Mouse (Mus musculus) heart, embryonic 13.5 days (tissue): ENCODE results near the gene Degs2. TPM values are rescaled to one million over a fixed set of nuclear protein-coding genes. Genes with fewer than 3 reads are reported as not detected.

Experiments used
- ATAC-seq: fragments of 200-750 bp; cut with Nextera tagmentation; 2 replicates; pipeline ENCODE4 v1.8.0; 2017; ENCODE audit warnings: moderate TSS enrichment; ENCODE audit not compliant: insufficient number of reproducible peaks, low FRiP score, low TSS enrichment; ENCODE audit errors: extremely low read depth
- H3K27ac ChIP-seq: fragments of 300-500 bp; sonication (generic); replicated peaks from 2 replicates; pipeline ENCODE4 v1.5.1; 2015; ENCODE audit warnings: moderate library complexity, mild to moderate bottlenecking, inconsistent platforms
- H3K27me3 ChIP-seq: fragments of 300-500 bp; sonication (generic); replicated peaks from 2 replicates; pipeline ENCODE4 v1.6.1; 2015; ENCODE audit warnings: mild to moderate bottlenecking, inconsistent platforms
- H3K36me3 ChIP-seq: fragments of 300-500 bp; sonication (generic); 2 replicates; pipeline ENCODE4 v1.6.1; 2015; ENCODE audit warnings: mild to moderate bottlenecking, inconsistent platforms
- H3K4me1 ChIP-seq: fragments of 300-500 bp; sonication (generic); 2 replicates; pipeline ENCODE4 v1.6.1; 2015; ENCODE audit warnings: inconsistent platforms
- H3K4me2 ChIP-seq: fragments of 300-500 bp; sonication (generic); 2 replicates; pipeline ENCODE4 v1.6.1; 2015; ENCODE audit warnings: inconsistent platforms, mild to moderate bottlenecking, moderate library complexity
- H3K4me3 ChIP-seq: fragments of 300-500 bp; sonication (generic); 2 replicates; pipeline ENCODE4 v1.5.1; 2015; ENCODE audit warnings: moderate library complexity, mild to moderate bottlenecking, inconsistent platforms
- H3K9ac ChIP-seq: fragments of 300-500 bp; sonication (generic); 2 replicates; pipeline ENCODE4 v1.6.1; 2015; ENCODE audit warnings: inconsistent platforms, mild to moderate bottlenecking, moderate library complexity
- H3K9me3 ChIP-seq: fragments of 300-500 bp; sonication (generic); 2 replicates; pipeline ENCODE4 v1.6.1; 2016; ENCODE audit warnings: inconsistent platforms
- WGBS: fragments of 180-500 bp; shearing (Covaris S2); methylation state at CpG from one replicate; pipeline ENCODE4 v1.1.7; 2015; ENCODE audit warnings: mixed read lengths; 5-methylcytosine and 5-hydroxymethylcytosine counted together
- polyA plus RNA-seq: library from polyadenylated mRNA; unstranded; fragments of >200 nt; fragmentation: Nextera tagmentation; extraction: Ambion mirVana; gene quantifications from 2 replicates; pipeline ENCODE4 v1.2.1, GENCODE M21; 2015

The Degs2 gene
- polyA plus RNA-seq, result 0.41 and 1.3 TPM in 2 replicates

- Histone ChIP-seq H3K4me2 (peak within 1 kb of the TSS; percentile 66), H3K36me3 (no peaks in the 10 kb centered on the region), H3K27ac (no peak within 1 kb of the TSS), H3K4me3 (peak within 1 kb of the TSS; percentile 43), H3K9me3 (no peaks in the 10 kb centered on the region), H3K27me3 (peaks cover 54% of the 10 kb centered on the region), H3K9ac (no peak within 1 kb of the TSS), H3K4me1 (peaks cover 27% of the 10 kb centered on the region)
- no peak for ATAC-seq
- WGBS, result 2% methylated on average over 32 of the region's 32 CpGs
Observed at GRCm38 (mm10) chr12:108702185-108702584, at the start of gene Degs2. Gene Degs2, minus strand, starts transcription at chr12:108702315.

GRCm38 (mm10) chr12:108751790-108752189 is 49.7 kb upstream of the Degs2 start:
- H3K4me1 ChIP-seq, result no peaks in the 10 kb centered on the region
- no peaks in the 10 kb centered on the region for H3K27me3 ChIP-seq
- ATAC-seq, result no peak
- no peaks in the 10 kb centered on the region for H3K36me3 ChIP-seq
- 0 out of 2 replicates have a peak overlapping the region, but pooled peaks have one; percentile 15 for H3K27ac ChIP-seq
- no peak overlapping the region for H3K9ac ChIP-seq
- H3K4me2 ChIP-seq, result no peak overlapping the region
- no peaks in the 10 kb centered on the region for H3K9me3 ChIP-seq
- no peak overlapping the region for H3K4me3 ChIP-seq
- WGBS, result 38% methylated on average over 9 of the region's 9 CpGs

GRCm38 (mm10) chr12:108750226-108750625 is 48.1 kb upstream of the Degs2 start:
- ATAC-seq, result no peak
- Histone ChIP-seq H3K36me3 (no peaks in the 10 kb centered on the region), H3K9me3 (no peaks in the 10 kb centered on the region), H3K9ac (no peak overlapping the region), H3K27me3 (no peaks in the 10 kb centered on the region), H3K4me3 (no peak overlapping the region), H3K27ac (no peak overlapping the region), H3K4me2 (no peak overlapping the region), H3K4me1 (no peaks in the 10 kb centered on the region)
- 55% methylated on average over 3 of the region's 3 CpGs for WGBS

- Histone ChIP-seq H3K9me3 (no peaks in the 10 kb centered on the region), H3K4me2 (no peak overlapping the region), H3K27ac (no peak overlapping the region), H3K36me3 (no peaks in the 10 kb centered on the region), H3K9ac (no peak overlapping the region), H3K27me3 (no peaks in the 10 kb centered on the region), H3K4me1 (no peaks in the 10 kb centered on the region), H3K4me3 (no peak overlapping the region)
- 79% methylated on average over 9 of the region's 9 CpGs for WGBS
- no peak for ATAC-seq
Observed at GRCm38 (mm10) chr12:108749454-108749853, 47.3 kb upstream of the Degs2 start.

GRCm38 (mm10) chr12:108749019-108749418 is 46.9 kb upstream of the Degs2 start:
- ATAC-seq, result no peak
- no peak overlapping the region for H3K27ac ChIP-seq
- H3K36me3 ChIP-seq, result no peaks in the 10 kb centered on the region
- no peaks in the 10 kb centered on the region for H3K4me1 ChIP-seq
- no peak overlapping the region for H3K4me2 ChIP-seq
- H3K9ac ChIP-seq, result no peak overlapping the region
- no peaks in the 10 kb centered on the region for H3K9me3 ChIP-seq
- H3K27me3 ChIP-seq, result no peaks in the 10 kb centered on the region
- 57% methylated on average over 6 of the region's 6 CpGs for WGBS
- no peak overlapping the region for H3K4me3 ChIP-seq

- H3K4me3 ChIP-seq, result no peak overlapping the region
Observed at GRCm38 (mm10) chr12:108745990-108746389, 43.9 kb upstream of the Degs2 start.

GRCm38 (mm10) chr12:108742241-108742640 is 40.1 kb upstream of the Degs2 start:
- no peak overlapping the region for H3K9ac ChIP-seq
- no peaks in the 10 kb centered on the region for H3K9me3 ChIP-seq
- no peaks in the 10 kb centered on the region for H3K27me3 ChIP-seq
- no peaks in the 10 kb centered on the region for H3K36me3 ChIP-seq
- no peak for ATAC-seq
- no peak overlapping the region for H3K4me2 ChIP-seq
- H3K4me3 ChIP-seq, result no peak overlapping the region
- no peak overlapping the region for H3K27ac ChIP-seq
- no peaks in the 10 kb centered on the region for H3K4me1 ChIP-seq
- WGBS, result 76% methylated on average over 4 of the region's 4 CpGs

More at GRCm38 (mm10) chr12:108745990-108746389, 43.9 kb upstream of the Degs2 start:
- Histone ChIP-seq H3K4me1 (no peaks in the 10 kb centered on the region), H3K36me3 (no peaks in the 10 kb centered on the region), H3K27ac (no peak overlapping the region), H3K27me3 (no peaks in the 10 kb centered on the region), H3K9me3 (no peaks in the 10 kb centered on the region), H3K9ac (no peak overlapping the region), H3K4me2 (no peak overlapping the region)
- no peak for ATAC-seq

- Histone ChIP-seq H3K4me3 (no peak overlapping the region), H3K27me3 (no peaks in the 10 kb centered on the region), H3K36me3 (no peaks in the 10 kb centered on the region), H3K9me3 (no peaks in the 10 kb centered on the region), H3K4me1 (no peaks in the 10 kb centered on the region), H3K9ac (no peak overlapping the region), H3K27ac (no peak overlapping the region), H3K4me2 (no peak overlapping the region)
- ATAC-seq, result no peak
- WGBS, result 76% methylated on average over 2 of the region's 2 CpGs
Observed at GRCm38 (mm10) chr12:108741472-108741871, 39.4 kb upstream of the Degs2 start.

GRCm38 (mm10) chr12:108738745-108739144 is 36.6 kb upstream of the Degs2 start:
- no peak overlapping the region for H3K4me2 ChIP-seq
- no peak overlapping the region for H3K4me3 ChIP-seq
- no peak overlapping the region for H3K9ac ChIP-seq
- 82% methylated on average over 12 of the region's 12 CpGs for WGBS
- no peaks in the 10 kb centered on the region for H3K9me3 ChIP-seq
- no peaks in the 10 kb centered on the region for H3K27me3 ChIP-seq
- H3K36me3 ChIP-seq, result no peaks in the 10 kb centered on the region
- H3K27ac ChIP-seq, result no peak overlapping the region
- ATAC-seq, result no peak
- no peaks in the 10 kb centered on the region for H3K4me1 ChIP-seq

GRCm38 (mm10) chr12:108737838-108738237 is 35.7 kb upstream of the Degs2 start:
- H3K9me3 ChIP-seq, result no peaks in the 10 kb centered on the region
- H3K4me2 ChIP-seq, result no peak overlapping the region
- no peaks in the 10 kb centered on the region for H3K36me3 ChIP-seq
- H3K27me3 ChIP-seq, result no peaks in the 10 kb centered on the region
- H3K4me3 ChIP-seq, result no peak overlapping the region
- H3K9ac ChIP-seq, result no peak overlapping the region
- H3K27ac ChIP-seq, result no peak overlapping the region
- ATAC-seq, result no peak
- H3K4me1 ChIP-seq, result no peaks in the 10 kb centered on the region
- 83% methylated on average over 7 of the region's 7 CpGs for WGBS

- 78% methylated on average over 2 of the region's 2 CpGs for WGBS
- H3K4me2 ChIP-seq, result no peak overlapping the region
- no peaks in the 10 kb centered on the region for H3K9me3 ChIP-seq
- H3K4me3 ChIP-seq, result no peak overlapping the region
- H3K36me3 ChIP-seq, result no peaks in the 10 kb centered on the region
- no peak overlapping the region for H3K9ac ChIP-seq
- no peak for ATAC-seq
- no peaks in the 10 kb centered on the region for H3K4me1 ChIP-seq
- H3K27ac ChIP-seq, result no peak overlapping the region
- no peaks in the 10 kb centered on the region for H3K27me3 ChIP-seq
Observed at GRCm38 (mm10) chr12:108734386-108734785, 32.3 kb upstream of the Degs2 start.

GRCm38 (mm10) chr12:108723841-108724240 is 21.7 kb upstream of the Degs2 start:
- WGBS, result 69% methylated on average over 3 of the region's 3 CpGs
- H3K4me3 ChIP-seq, result no peak overlapping the region
- no peaks in the 10 kb centered on the region for H3K4me1 ChIP-seq
- no peaks in the 10 kb centered on the region for H3K36me3 ChIP-seq
- H3K9me3 ChIP-seq, result no peaks in the 10 kb centered on the region
- no peak overlapping the region for H3K4me2 ChIP-seq
- no peak overlapping the region for H3K27ac ChIP-seq
- no peaks in the 10 kb centered on the region for H3K27me3 ChIP-seq
- no peak for ATAC-seq
- no peak overlapping the region for H3K9ac ChIP-seq
